Mouse (Mus musculus): ENCODE measurements at regions not wholly inside any gene's neighbourhood (a gene's known extent, or its start where the extent isn't known, plus 50 kb on each side); places are given as distances from the start of the nearest gene placed in this dataset.
A peak's percentile ranks its signal among the peaks of the same experiment; 100 is the strongest.

DNA sequence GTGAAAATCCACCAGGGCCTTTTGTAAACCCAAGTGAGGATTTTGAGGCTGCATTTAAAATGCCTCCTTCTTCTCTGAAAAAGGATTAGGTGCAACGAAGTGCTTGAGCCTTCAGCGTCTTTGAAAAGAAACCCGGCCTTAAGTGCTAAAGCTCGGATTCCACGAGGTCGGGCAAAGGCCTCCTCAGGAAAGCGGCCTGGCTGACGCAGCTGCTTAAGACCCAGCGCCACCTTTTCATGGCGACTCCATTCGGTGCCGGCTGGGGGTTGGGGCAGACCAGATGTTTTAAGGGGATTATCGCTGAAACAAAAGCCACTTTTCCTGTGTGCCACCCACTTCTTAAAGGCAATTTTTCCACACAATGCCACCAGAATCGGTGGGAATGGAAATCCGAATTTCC is 61.6 kb upstream of the 4932438H23Rik start:
- Histone ChIP-seq H3K27me3 (0 out of 2 replicates have a peak, but pooled peaks cover 9% of the 10 kb centered on the region), H3K9ac (no peak overlapping the region), H3K4me3 (replicated peaks) (no peak overlapping the region), H3K4me1 (replicated peaks) (no peaks in the 10 kb centered on the region), H3K36me3 (replicated peaks) (no peaks in the 10 kb centered on the region), H3K27ac (replicated peaks) (no peak overlapping the region), H3K4me2 (no peak overlapping the region), H3K9me3 (replicated peaks) (no peaks in the 10 kb centered on the region)
- ATAC-seq (ENCODE audit: insufficient read depth): no peak
- 47% methylated on average over 15 of the region's 15 CpGs for WGBS (ENCODE audit: insufficient replicate concordance)

DNA sequence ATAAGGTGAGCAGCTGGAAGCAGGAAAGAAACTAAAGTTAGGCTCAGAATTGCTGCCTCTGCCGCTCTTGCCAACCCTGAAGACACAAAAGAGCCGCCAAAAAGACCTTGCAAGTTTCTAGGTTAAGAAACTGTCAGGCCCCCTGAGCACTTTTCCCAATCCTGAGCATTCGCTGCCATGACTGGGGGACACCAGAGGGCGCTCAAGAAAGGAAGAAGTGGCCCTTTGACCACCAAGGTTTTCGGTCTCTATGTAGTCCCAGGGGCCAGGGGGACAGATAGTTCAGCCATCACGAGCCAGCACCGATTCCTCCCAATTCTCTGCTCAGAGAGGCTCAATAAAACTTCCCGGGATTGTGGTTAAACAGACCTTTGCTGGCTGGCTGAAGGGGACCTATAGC is 64.6 kb upstream of the Olig2 start:
- no peak for ATAC-seq (ENCODE audit: insufficient read depth)
- Histone ChIP-seq H3K27me3 (peaks cover 21% of the 10 kb centered on the region; the same call in 1 of the 2 replicates), H3K4me3 (replicated peaks) (no peak overlapping the region), H3K9me3 (replicated peaks) (no peaks in the 10 kb centered on the region), H3K27ac (replicated peaks) (no peak overlapping the region), H3K36me3 (replicated peaks) (no peaks in the 10 kb centered on the region), H3K9ac (no peak overlapping the region), H3K4me2 (no peak overlapping the region), H3K4me1 (replicated peaks) (no peaks in the 10 kb centered on the region)
- 17% methylated on average over 8 of the region's 8 CpGs for WGBS (ENCODE audit: insufficient replicate concordance)

DNA sequence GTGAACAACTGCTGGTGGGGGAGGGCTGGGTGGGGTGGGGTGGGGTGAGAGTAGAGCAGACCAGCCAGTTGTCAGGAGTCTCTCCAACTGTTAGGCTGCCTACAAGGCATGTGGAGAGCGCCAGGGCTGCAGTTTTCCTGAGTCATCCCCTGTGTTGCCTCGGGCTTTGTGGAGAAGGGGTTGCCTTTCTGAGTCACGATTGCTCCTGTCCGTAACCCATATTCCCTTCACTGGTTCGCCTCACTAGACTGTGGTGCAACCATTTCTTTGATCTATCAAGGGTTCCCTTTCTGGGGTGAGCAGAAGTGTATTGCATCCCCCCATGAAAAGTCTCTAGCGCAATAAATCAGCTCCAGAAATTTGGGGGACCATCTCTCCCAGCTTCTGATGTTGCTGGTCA is 63.6 kb upstream of the Olig2 start:
- Histone ChIP-seq H3K9ac (no peak overlapping the region), H3K27me3 (peaks cover 18% of the 10 kb centered on the region; the same call in 1 of the 2 replicates), H3K4me1 (replicated peaks) (no peaks in the 10 kb centered on the region), H3K4me2 (no peak overlapping the region), H3K9me3 (replicated peaks) (no peaks in the 10 kb centered on the region), H3K27ac (replicated peaks) (no peak overlapping the region), H3K4me3 (replicated peaks) (no peak overlapping the region), H3K36me3 (replicated peaks) (no peaks in the 10 kb centered on the region)
- WGBS (ENCODE audit: insufficient replicate concordance): 52% methylated on average over 6 of the region's 6 CpGs
- no peak for ATAC-seq (ENCODE audit: insufficient read depth)

DNA sequence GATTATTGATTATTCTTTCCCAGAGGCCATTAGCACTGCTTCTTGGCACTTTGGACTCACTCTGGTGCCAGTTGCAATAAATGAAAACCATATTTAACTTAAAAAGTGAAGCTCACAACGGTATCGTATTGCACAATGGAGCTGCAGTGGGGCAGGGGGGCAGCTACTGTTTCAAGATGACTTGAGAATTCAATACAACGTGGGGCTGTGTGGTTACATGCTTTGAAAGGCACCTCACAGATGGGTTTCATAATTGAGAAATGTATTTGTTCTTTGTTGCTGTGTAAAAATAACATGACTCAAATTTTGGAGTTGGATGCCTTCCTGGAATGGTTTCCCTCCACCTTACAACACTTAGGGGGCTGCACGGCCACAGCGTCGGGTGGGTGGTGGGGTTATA is 62.9 kb upstream of the Olig2 start:
- H3K4me1 ChIP-seq (replicated peaks): no peaks in the 10 kb centered on the region
- no peak for ATAC-seq (ENCODE audit: insufficient read depth)
- H3K9ac ChIP-seq: no peak overlapping the region
- WGBS (ENCODE audit: insufficient replicate concordance): 67% methylated on average over 6 of the region's 6 CpGs
- H3K27ac ChIP-seq (replicated peaks): no peak overlapping the region
- no peak overlapping the region for H3K4me2 ChIP-seq
- no peak overlapping the region for H3K4me3 ChIP-seq (replicated peaks)
- no peaks in the 10 kb centered on the region for H3K36me3 ChIP-seq (replicated peaks)
- H3K27me3 ChIP-seq: peaks cover 18% of the 10 kb centered on the region
- no peaks in the 10 kb centered on the region for H3K9me3 ChIP-seq (replicated peaks)

DNA sequence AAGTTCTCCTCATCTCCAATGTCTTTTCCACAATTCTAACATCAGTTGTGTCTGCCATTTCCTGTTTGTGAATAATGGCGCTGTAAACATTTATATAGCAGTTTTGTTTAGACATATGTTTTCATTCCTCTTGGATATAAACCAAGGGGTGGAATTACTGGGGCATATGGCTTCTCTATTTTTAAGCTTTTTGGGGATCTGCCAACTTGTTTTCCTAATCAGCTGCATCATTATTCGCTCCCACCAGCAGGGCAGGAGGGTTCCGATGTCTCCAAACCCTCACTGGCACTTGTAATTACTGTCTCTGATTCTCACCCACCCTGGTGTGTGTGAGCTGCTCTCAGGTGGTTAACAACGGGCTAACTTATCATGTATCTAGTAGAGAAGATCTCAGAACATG is 59.4 kb upstream of the Olig2 start:
- Histone ChIP-seq H3K4me3 (replicated peaks) (no peak overlapping the region), H3K36me3 (replicated peaks) (no peaks in the 10 kb centered on the region), H3K4me2 (no peak overlapping the region), H3K27me3 (peaks cover 50% of the 10 kb centered on the region), H3K9ac (no peak overlapping the region), H3K27ac (replicated peaks) (no peak overlapping the region), H3K4me1 (replicated peaks) (peaks cover 4% of the 10 kb centered on the region), H3K9me3 (replicated peaks) (no peaks in the 10 kb centered on the region)
- WGBS (ENCODE audit: insufficient replicate concordance): 69% methylated on average over 4 of the region's 4 CpGs
- no peak for ATAC-seq (ENCODE audit: insufficient read depth)

DNA sequence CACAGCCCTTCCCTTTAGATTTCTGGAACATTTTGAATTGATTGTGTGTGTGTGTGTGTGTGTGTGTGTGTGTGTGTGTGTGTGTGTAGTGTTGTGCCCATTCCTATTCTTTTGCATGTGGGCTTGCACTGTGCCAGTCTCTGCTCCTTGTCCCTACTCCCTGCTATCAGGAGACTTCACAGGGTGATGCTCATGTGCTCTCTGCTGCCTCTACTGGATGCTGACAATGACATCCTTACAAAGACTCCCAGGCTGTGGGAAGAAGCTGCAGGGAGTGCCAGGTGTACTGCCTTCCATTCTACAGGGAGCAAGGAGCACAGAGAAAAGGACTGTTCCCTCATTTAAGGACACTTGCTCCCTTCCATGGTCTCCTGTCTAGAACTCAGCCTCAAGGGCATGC is 58.4 kb upstream of the Olig2 start:
- Histone ChIP-seq H3K4me1 (replicated peaks) (peaks cover 4% of the 10 kb centered on the region), H3K27me3 (peaks cover 53% of the 10 kb centered on the region), H3K4me3 (replicated peaks) (no peak overlapping the region), H3K4me2 (no peak overlapping the region), H3K27ac (replicated peaks) (no peak overlapping the region), H3K36me3 (replicated peaks) (no peaks in the 10 kb centered on the region), H3K9me3 (replicated peaks) (no peaks in the 10 kb centered on the region), H3K9ac (no peak overlapping the region)
- ATAC-seq (ENCODE audit: insufficient read depth): no peak

DNA sequence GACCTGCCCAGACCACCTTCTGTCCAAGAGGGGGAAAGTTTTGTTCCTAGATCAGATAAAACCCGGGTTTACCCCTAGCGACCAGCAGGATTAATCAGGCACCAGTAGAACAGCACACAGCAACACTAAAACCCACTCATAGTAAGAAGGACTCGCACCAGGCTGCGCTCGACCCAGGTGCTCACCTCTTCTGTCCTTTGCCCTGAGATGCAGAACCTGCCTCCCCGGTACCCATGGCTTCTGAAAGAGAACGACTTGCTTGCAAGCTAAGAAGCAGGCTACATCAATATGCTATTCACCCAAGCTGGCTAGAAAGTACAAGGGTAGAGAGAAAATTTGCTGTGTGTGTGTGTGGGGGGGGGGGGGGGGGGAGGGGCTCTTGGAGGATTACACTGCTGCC is 56.9 kb upstream of the Olig2 start:
- H3K4me3 ChIP-seq (replicated peaks): no peak overlapping the region
- no peak overlapping the region for H3K4me2 ChIP-seq
- peaks cover 59% of the 10 kb centered on the region for H3K27me3 ChIP-seq
- no peaks in the 10 kb centered on the region for H3K36me3 ChIP-seq (replicated peaks)
- no peaks in the 10 kb centered on the region for H3K9me3 ChIP-seq (replicated peaks)
- peaks cover 4% of the 10 kb centered on the region for H3K4me1 ChIP-seq (replicated peaks)
- H3K9ac ChIP-seq: no peak overlapping the region
- 44% methylated on average over 7 of the region's 7 CpGs for WGBS (ENCODE audit: insufficient replicate concordance)
- no peak overlapping the region for H3K27ac ChIP-seq (replicated peaks)
- no peak for ATAC-seq (ENCODE audit: insufficient read depth)

DNA sequence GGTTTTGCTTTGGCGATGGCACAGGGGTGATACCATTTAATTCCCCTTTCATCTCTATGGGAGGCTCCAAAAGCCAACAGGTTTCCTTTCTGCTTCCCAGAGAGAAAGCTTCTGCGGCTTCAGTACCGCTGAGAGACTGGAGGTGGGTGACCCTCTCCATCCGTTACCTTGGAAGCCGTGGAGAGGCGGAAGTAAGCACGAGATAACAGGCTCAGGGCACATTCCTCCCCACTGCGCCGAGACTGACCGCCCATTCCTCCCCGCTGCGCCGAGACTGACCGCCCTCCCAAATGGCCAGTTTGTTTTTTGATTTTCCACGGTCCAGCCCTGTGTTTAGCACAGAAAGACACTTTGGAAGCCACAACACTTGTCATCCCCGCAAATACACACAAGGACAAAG is 55.4 kb upstream of the Olig2 start:
- no peak overlapping the region for H3K27ac ChIP-seq (replicated peaks)
- no peak overlapping the region for H3K9ac ChIP-seq
- 0 out of 2 replicates have a peak overlapping the region, but pooled peaks have one; percentile 2 for H3K4me3 ChIP-seq (replicated peaks)
- no peaks in the 10 kb centered on the region for H3K36me3 ChIP-seq (replicated peaks)
- ATAC-seq (ENCODE audit: insufficient read depth): no peak
- peaks cover 55% of the 10 kb centered on the region for H3K27me3 ChIP-seq
- under 1% methylated on average over 16 of the region's 16 CpGs for WGBS (ENCODE audit: insufficient replicate concordance)
- peak overlapping the region; percentile 35 for H3K4me2 ChIP-seq
- H3K9me3 ChIP-seq (replicated peaks): no peaks in the 10 kb centered on the region
- peaks cover 4% of the 10 kb centered on the region for H3K4me1 ChIP-seq (replicated peaks)

DNA sequence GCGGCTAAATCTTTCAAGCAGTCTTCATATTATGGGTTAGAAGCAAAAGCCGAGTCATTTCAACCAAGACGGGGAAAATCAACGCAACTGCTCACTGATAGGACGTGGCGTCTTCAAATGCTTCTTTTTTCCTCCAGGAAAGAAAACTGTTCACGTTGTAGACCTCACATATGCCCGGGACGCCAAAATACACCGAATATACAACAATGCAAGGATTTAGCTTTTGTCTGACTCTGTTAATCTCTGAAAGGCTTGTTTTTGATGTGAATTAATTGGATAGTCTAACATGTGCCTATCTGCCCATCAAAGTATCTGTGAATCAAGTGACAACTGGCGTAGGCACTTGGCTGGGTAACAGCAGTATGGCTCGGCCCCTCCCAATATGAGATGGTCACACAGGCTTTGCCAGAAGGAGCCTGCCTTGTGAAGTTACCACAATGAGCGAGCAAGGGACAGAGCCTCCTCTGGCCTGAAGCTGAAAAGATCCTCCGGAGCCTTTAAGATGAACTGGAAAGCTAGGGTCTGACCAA is 53.3 kb upstream of the Olig2 start:
- H3K9me3 ChIP-seq (replicated peaks): no peaks in the 10 kb centered on the region
- H3K4me1 ChIP-seq (replicated peaks): peaks cover 4% of the 10 kb centered on the region
- H3K27me3 ChIP-seq: peaks cover 62% of the 10 kb centered on the region
- no peaks in the 10 kb centered on the region for H3K36me3 ChIP-seq (replicated peaks)
- H3K4me2 ChIP-seq: no peak overlapping the region
- H3K27ac ChIP-seq (replicated peaks): no peak overlapping the region
- no peak overlapping the region for H3K9ac ChIP-seq
- ATAC-seq (ENCODE audit: insufficient read depth): no peak
- WGBS (ENCODE audit: insufficient replicate concordance): 67% methylated on average over 14 of the region's 14 CpGs
- H3K4me3 ChIP-seq (replicated peaks): no peak overlapping the region

DNA sequence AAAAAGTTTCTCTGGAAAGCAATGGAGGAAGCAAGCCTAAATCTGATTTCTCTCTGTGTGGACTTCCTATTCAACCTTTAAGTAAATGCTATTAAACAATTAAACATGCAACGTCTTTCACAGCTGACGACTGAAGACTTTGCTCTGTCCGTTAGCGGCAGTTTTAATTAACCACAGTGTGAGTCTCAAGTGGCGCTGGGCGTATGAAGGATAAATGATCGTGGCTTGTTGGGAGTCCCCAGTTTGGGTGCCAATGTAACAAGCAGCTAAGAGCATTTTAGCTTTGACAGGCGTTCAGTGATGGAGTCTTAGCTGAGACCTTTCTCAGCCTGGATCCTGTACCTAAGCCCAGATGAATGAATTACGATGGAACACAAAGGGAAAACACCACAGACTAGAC is 52.7 kb upstream of the Olig2 start:
- Histone ChIP-seq H3K9me3 (replicated peaks) (no peaks in the 10 kb centered on the region), H3K4me2 (no peak overlapping the region), H3K4me1 (replicated peaks) (peaks cover 4% of the 10 kb centered on the region), H3K27ac (replicated peaks) (no peak overlapping the region), H3K9ac (no peak overlapping the region), H3K4me3 (replicated peaks) (no peak overlapping the region), H3K27me3 (peaks cover 62% of the 10 kb centered on the region), H3K36me3 (replicated peaks) (no peaks in the 10 kb centered on the region)
- no peak for ATAC-seq (ENCODE audit: insufficient read depth)
- 70% methylated on average over 9 of the region's 9 CpGs for WGBS (ENCODE audit: insufficient replicate concordance)

DNA sequence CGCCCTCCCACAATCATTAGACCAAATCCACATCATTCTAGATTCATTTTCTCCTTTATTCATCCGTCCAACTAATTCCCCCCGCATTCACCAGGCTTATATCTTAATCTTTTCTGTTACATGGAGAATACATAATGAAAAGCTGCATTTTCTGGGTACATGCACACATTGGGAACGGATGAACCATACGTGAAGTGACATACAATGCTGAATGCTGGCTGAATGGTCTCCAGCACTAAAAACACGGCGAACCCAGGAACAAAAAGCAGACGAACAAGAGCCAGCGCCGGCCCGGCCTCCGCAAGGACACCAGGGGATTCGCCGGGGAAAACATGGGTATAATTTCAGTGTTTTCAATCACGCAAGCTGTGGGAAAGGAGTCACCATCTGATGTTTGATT is 52.0 kb upstream of the Olig2 start:
- no peaks in the 10 kb centered on the region for H3K9me3 ChIP-seq (replicated peaks)
- peaks cover 4% of the 10 kb centered on the region for H3K4me1 ChIP-seq (replicated peaks)
- 73% methylated on average over 15 of the region's 15 CpGs for WGBS (ENCODE audit: insufficient replicate concordance)
- ATAC-seq (ENCODE audit: insufficient read depth): no peak
- H3K27ac ChIP-seq (replicated peaks): no peak overlapping the region
- H3K4me2 ChIP-seq: no peak overlapping the region
- H3K9ac ChIP-seq: no peak overlapping the region
- H3K27me3 ChIP-seq: peaks cover 58% of the 10 kb centered on the region
- no peak overlapping the region for H3K4me3 ChIP-seq (replicated peaks)
- no peaks in the 10 kb centered on the region for H3K36me3 ChIP-seq (replicated peaks)

DNA sequence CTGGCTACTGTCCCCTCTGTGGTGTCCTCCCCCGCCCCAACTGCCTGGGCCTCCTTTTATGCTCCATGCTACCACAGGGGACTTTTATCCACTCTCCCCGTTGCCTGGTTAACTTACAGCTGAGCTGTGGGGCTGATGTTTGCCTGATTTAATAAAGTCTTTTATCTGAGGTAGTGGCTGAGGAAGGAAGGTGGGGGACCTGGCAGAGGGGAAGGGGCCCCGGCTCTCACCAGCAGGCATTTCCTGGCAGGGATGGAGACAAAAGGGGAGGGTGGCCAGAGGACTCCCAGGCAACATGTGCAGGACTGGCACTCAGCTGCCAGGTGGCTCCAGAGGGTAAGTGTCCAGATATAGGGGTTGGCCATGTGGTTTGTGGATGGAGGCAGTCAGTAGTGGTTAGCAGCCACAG is 51.4 kb upstream of the Olig2 start:
- ATAC-seq (ENCODE audit: insufficient read depth): no peak
- Histone ChIP-seq H3K27me3 (peaks cover 52% of the 10 kb centered on the region), H3K9me3 (replicated peaks) (no peaks in the 10 kb centered on the region), H3K9ac (no peak overlapping the region), H3K4me1 (replicated peaks) (peaks cover 4% of the 10 kb centered on the region), H3K4me3 (replicated peaks) (no peak overlapping the region), H3K27ac (replicated peaks) (no peak overlapping the region), H3K36me3 (replicated peaks) (no peaks in the 10 kb centered on the region), H3K4me2 (no peak overlapping the region)
- 17% methylated on average over 3 of the region's 3 CpGs for WGBS (ENCODE audit: insufficient replicate concordance)
